Mouse (Mus musculus): Measurements from ENCODE around the gene Spocd1.

GRCm38 (mm10) chr4:129985671-129986441 is 56.8 kb downstream of the Spocd1 start:
- TF ChIP-seq POLR2A (IDR thresholded peaks at IDR 0.05; ENCODE audit: borderline replicate concordance, insufficient read depth, low read length): no peak
- peak; percentile 25; the same call in 1 of the 2 replicates for TF ChIP-seq CTCF (IDR thresholded peaks at IDR 0.05; ENCODE audit: borderline replicate concordance, insufficient read depth, low read depth, low read length)

Measured in cerebellum, adult 2 months (tissue).